Mouse (Mus musculus) neural tube, embryonic 13.5 days (tissue): Measurements from ENCODE around the gene Gm19668. TPM values are rescaled to one million over a fixed set of nuclear protein-coding genes. Genes with fewer than 3 reads are reported as not detected.
A peak's percentile ranks its signal among the peaks of the same experiment; 100 is the strongest.

ENCODE experiments used
- ATAC-seq: fragments of 200-750 bp; cut with Nextera tagmentation; 2 replicates; pipeline ENCODE4 v1.8.0; 2017; ENCODE audit warnings: low read depth, mild to moderate bottlenecking, moderate TSS enrichment, moderate library complexity
- H3K27ac ChIP-seq: fragments of 300-500 bp; sonication (generic); replicated peaks from 2 replicates; pipeline ENCODE4 v1.5.1; 2015; ENCODE audit warnings: moderate library complexity, mild to moderate bottlenecking, inconsistent platforms
- H3K27me3 ChIP-seq: fragments of 300-500 bp; sonication (generic); 2 replicates; pipeline ENCODE4 v1.6.1; 2015; ENCODE audit warnings: mild to moderate bottlenecking, inconsistent platforms
- H3K36me3 ChIP-seq: fragments of 300-500 bp; sonication (generic); 2 replicates; pipeline ENCODE4 v1.6.1; 2015; ENCODE audit warnings: mild to moderate bottlenecking, inconsistent platforms
- H3K4me1 ChIP-seq: fragments of 300-500 bp; sonication (generic); replicated peaks from 2 replicates; pipeline ENCODE4 v1.6.1; 2015; ENCODE audit warnings: inconsistent platforms
- H3K4me2 ChIP-seq: fragments of 300-500 bp; sonication (generic); 2 replicates; pipeline ENCODE4 v1.6.1; 2015; ENCODE audit warnings: inconsistent platforms, mild to moderate bottlenecking, moderate library complexity
- H3K4me3 ChIP-seq: fragments of 300-500 bp; sonication (generic); 2 replicates; pipeline ENCODE4 v1.5.1; 2015; ENCODE audit warnings: mild to moderate bottlenecking, inconsistent platforms
- H3K9ac ChIP-seq: fragments of 300-500 bp; sonication (generic); 2 replicates; pipeline ENCODE4 v1.6.1; 2015; ENCODE audit warnings: moderate library complexity, mild to moderate bottlenecking, inconsistent platforms
- H3K9me3 ChIP-seq: fragments of 300-500 bp; sonication (generic); 2 replicates; pipeline ENCODE4 v1.6.1; 2016; ENCODE audit warnings: inconsistent platforms
- WGBS: fragments of 180-500 bp; shearing (Covaris S2); methylation state at CpG from one replicate; pipeline ENCODE4 v1.1.7; 2015; 5-methylcytosine and 5-hydroxymethylcytosine counted together
- polyA plus RNA-seq: library from polyadenylated mRNA; unstranded; fragments of >200 nt; fragmentation: Nextera tagmentation; extraction: Ambion mirVana; gene quantifications from 2 replicates; pipeline ENCODE4 v1.2.1, GENCODE M21; 2015

Gene Gm19668
- not detected in 2 replicates for polyA plus RNA-seq

DNA sequence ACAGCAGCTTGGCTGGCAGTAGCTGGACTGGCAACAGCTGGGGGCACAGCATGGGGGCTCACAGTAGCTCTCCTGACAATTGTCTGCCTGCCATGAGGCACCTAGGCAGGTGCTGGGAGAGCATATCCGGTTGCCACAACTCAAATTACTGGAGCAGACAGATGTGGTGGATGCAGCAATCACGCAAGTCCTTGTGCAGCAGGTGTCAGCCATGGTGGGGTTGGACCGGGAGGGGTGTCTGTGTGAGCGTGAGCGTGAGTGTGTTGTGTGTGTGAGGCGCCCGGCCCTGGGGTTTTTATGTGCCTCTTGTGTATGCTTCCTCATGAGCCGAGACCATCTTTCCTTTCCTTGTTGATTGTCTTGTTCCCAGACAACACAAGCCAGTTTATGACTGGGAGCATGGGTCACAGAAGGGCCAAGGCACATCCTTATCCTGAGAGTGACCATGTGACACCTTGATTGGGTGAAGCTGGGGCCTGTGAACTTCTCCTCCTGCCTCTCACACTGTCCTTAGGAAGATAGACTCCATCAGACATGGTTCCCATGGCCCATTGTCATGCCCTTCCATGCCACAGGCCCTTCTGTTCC lies at the start of gene Gm19668:
Gene Gm19668 (minus strand): TSS at position 213 of the 588 bp plus-strand sequence.
- H3K9ac ChIP-seq: no peak within 1 kb of the TSS
- H3K27me3 ChIP-seq: no peaks in the 10 kb centered on the region
- H3K4me2 ChIP-seq: no peak within 1 kb of the TSS
- WGBS: 28% methylated on average over 8 of the region's 8 CpGs
- no peak within 1 kb of the TSS for H3K4me3 ChIP-seq
- peak within 1 kb of the TSS; percentile 49; the same call in 1 of the 2 replicates for H3K27ac ChIP-seq
- H3K9me3 ChIP-seq: no peaks in the 10 kb centered on the region
- H3K4me1 ChIP-seq: peaks cover 8% of the 10 kb centered on the region; the same call in 1 of the 2 replicates
- no peak for ATAC-seq
- H3K36me3 ChIP-seq: no peaks in the 10 kb centered on the region

DNA sequence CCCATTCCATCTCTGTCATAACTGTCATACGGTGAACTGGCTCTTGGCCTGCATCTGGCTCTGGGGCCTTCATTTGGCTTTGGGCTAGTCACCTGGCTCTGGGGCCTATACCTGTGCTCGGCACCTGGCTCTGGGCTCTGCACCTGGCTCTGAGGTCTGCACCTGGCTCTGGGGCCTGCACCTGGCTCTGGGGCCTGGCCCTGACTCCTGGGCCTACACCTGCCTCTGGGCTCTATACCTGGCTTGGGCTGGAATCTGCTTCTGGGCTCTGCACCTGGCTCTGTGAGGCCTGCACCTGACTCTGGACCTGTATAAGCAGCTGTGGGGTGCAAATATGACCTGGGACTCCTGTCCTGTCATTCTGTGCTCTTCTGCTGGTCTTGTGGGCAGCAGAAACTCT lies 48.6 kb upstream of the Gm19668 start:
- H3K36me3 ChIP-seq: no peaks in the 10 kb centered on the region
- no peaks in the 10 kb centered on the region for H3K4me1 ChIP-seq
- H3K9me3 ChIP-seq: peaks cover 22% of the 10 kb centered on the region
- no peak overlapping the region for H3K4me3 ChIP-seq
- ATAC-seq: no peak
- H3K4me2 ChIP-seq: no peak overlapping the region
- no peak overlapping the region for H3K27ac ChIP-seq
- 93% methylated on average over 2 of the region's 2 CpGs for WGBS
- no peaks in the 10 kb centered on the region for H3K27me3 ChIP-seq
- no peak overlapping the region for H3K9ac ChIP-seq

- Histone ChIP-seq H3K27me3 (no peaks in the 10 kb centered on the region), H3K4me3 (no peak overlapping the region), H3K36me3 (no peaks in the 10 kb centered on the region), H3K4me2 (no peak overlapping the region), H3K9ac (no peak overlapping the region), H3K9me3 (peaks cover 22% of the 10 kb centered on the region), H3K27ac (no peak overlapping the region), H3K4me1 (no peaks in the 10 kb centered on the region)
- 26% methylated on average over 2 of the region's 2 CpGs for WGBS
- no peak for ATAC-seq
Measured at GRCm38 (mm10) chr10:77846961-77847360, 48.0 kb upstream of the Gm19668 start.

DNA sequence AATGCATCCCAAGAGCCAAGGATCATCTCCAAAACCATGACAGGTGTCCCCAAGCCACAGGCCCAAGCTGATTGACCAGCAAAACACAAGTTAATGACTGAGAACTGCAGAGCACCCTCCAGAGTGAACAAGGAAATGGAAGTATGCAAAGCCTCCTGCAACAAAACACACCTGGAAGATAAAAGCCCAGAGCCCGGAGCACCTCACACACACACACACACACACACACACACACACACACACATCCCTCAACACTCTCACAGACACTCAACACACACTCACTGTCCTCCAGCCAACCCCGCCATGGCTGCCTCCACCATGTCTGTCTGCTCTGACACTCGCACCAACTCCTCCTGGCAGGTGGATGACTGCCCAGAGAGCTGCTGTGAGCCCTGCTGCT lies 47.6 kb upstream of the Gm19668 start, which contains the start of gene Gm36176:
Gene Gm36176 (plus strand): TSS at position 301 of the 400 bp plus-strand sequence.
- no peak for ATAC-seq
- no peaks in the 10 kb centered on the region for H3K27me3 ChIP-seq
- H3K4me2 ChIP-seq: no peak within 1 kb of the TSS
- H3K4me1 ChIP-seq: no peaks in the 10 kb centered on the region
- H3K36me3 ChIP-seq: no peaks in the 10 kb centered on the region
- no peak within 1 kb of the TSS for H3K4me3 ChIP-seq
- H3K9ac ChIP-seq: no peak within 1 kb of the TSS
- H3K9me3 ChIP-seq: peaks cover 24% of the 10 kb centered on the region
- 74% methylated on average over 3 of the region's 3 CpGs for WGBS
- no peak within 1 kb of the TSS for H3K27ac ChIP-seq

- H3K9me3 ChIP-seq: peaks cover 18% of the 10 kb centered on the region
- no peak for ATAC-seq
- H3K9ac ChIP-seq: no peak overlapping the region
- no peaks in the 10 kb centered on the region for H3K4me1 ChIP-seq
- no peaks in the 10 kb centered on the region for H3K36me3 ChIP-seq
- H3K27me3 ChIP-seq: no peaks in the 10 kb centered on the region
- H3K27ac ChIP-seq: no peak overlapping the region
- no peak overlapping the region for H3K4me3 ChIP-seq
- H3K4me2 ChIP-seq: no peak overlapping the region
- WGBS: 83% methylated on average over 6 of the region's 6 CpGs
Measured at GRCm38 (mm10) chr10:77839006-77839405, 40.1 kb upstream of the Gm19668 start.

GRCm38 (mm10) chr10:77835647-77836046 lies 36.7 kb upstream of the Gm19668 start, which contains the start of gene Krtap10-10:
Krtap10-10 (plus strand) TSS chr10:77835947.
- WGBS: 73% methylated on average over 6 of the region's 9 CpGs
- no peak within 1 kb of the TSS for H3K4me3 ChIP-seq
- H3K27ac ChIP-seq: no peak within 1 kb of the TSS
- no peaks in the 10 kb centered on the region for H3K27me3 ChIP-seq
- no peak within 1 kb of the TSS for H3K9ac ChIP-seq
- H3K36me3 ChIP-seq: no peaks in the 10 kb centered on the region
- no peak for ATAC-seq
- no peaks in the 10 kb centered on the region for H3K9me3 ChIP-seq
- H3K4me2 ChIP-seq: no peak within 1 kb of the TSS
- no peaks in the 10 kb centered on the region for H3K4me1 ChIP-seq

DNA sequence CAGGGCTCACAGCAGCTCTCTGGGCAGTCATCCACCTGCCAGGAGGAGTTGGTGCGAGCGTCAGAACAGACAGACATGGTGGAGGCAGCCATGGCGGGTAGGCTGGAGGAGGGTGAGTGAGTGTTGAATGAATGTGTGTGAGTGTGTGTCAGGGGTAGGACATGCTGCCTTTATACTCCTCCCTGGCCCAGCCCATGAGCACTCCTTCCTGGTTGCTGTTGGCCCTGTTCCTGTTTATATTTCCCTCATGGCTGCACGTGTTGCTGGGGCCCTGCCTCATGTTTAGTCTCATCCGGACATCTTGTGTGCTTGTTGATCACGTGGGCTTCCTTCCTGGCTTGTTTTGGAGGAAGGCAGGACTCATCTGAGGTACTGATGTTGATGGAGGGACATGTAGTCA lies 28.0 kb upstream of the Gm19668 start, which contains the start of gene Krtap10-4:
Gene Krtap10-4 (minus strand): TSS at position 145 of the 400 bp plus-strand sequence.
- Histone ChIP-seq H3K27me3 (no peaks in the 10 kb centered on the region), H3K9me3 (peaks cover 5% of the 10 kb centered on the region; the same call in 1 of the 2 replicates), H3K27ac (no peak within 1 kb of the TSS), H3K4me2 (no peak within 1 kb of the TSS), H3K36me3 (no peaks in the 10 kb centered on the region), H3K4me1 (no peaks in the 10 kb centered on the region), H3K4me3 (no peak within 1 kb of the TSS), H3K9ac (no peak within 1 kb of the TSS)
- no peak for ATAC-seq
- WGBS: 83% methylated on average over 6 of the region's 6 CpGs

GRCm38 (mm10) chr10:77819203-77819602 lies 20.3 kb upstream of the Gm19668 start:
- ATAC-seq: no peak
- no peaks in the 10 kb centered on the region for H3K36me3 ChIP-seq
- H3K4me3 ChIP-seq: no peak overlapping the region
- no peak overlapping the region for H3K27ac ChIP-seq
- no peak overlapping the region for H3K4me2 ChIP-seq
- no peaks in the 10 kb centered on the region for H3K27me3 ChIP-seq
- WGBS: 46% methylated on average over 4 of the region's 4 CpGs
- H3K9ac ChIP-seq: no peak overlapping the region
- H3K4me1 ChIP-seq: no peaks in the 10 kb centered on the region
- peaks cover 5% of the 10 kb centered on the region; the same call in 1 of the 2 replicates for H3K9me3 ChIP-seq

DNA sequence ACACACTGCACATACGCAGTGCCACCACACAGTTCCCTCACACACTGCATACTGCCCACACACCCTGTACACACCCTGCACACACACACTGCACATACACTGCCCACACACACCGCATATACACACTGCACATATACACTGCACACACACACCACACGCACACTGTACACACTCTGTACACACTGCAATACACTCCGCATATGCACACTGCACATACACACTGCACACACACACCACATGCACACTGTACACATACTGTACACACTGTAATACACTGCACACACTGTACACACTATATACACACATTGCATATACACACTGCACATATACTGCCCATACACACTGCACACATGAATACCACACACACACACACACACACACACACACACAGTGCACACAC lies 19.6 kb upstream of the Gm19668 start:
- Histone ChIP-seq H3K4me1 (no peaks in the 10 kb centered on the region), H3K9ac (no peak overlapping the region), H3K4me3 (no peak overlapping the region), H3K9me3 (no peaks in the 10 kb centered on the region), H3K27ac (no peak overlapping the region), H3K4me2 (no peak overlapping the region), H3K27me3 (no peaks in the 10 kb centered on the region), H3K36me3 (no peaks in the 10 kb centered on the region)
- 97% methylated on average over 4 of the region's 4 CpGs for WGBS
- ATAC-seq: no peak

DNA sequence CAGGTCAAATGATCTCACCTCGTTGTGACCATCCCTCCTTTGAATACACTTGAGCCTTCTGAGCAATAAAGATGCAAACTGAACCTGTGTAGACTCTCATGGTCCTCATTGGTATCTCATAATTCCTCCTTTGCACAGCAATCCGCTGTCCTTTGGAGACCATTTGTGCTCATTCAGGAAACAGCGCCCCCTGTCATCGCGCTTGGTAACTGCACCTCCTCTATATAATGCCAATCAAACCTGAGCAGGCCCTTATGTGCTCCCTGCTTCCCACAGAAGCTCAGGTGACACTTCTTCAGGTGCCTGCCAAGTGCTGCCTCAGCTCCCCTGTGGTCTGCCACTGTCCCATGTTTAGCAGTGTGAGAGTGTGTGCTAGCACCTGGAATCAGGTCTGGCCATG lies 16.6 kb upstream of the Gm19668 start:
- Histone ChIP-seq H3K27ac (no peak overlapping the region), H3K9ac (no peak overlapping the region), H3K4me1 (no peaks in the 10 kb centered on the region), H3K36me3 (no peaks in the 10 kb centered on the region), H3K27me3 (no peaks in the 10 kb centered on the region), H3K4me3 (no peak overlapping the region), H3K9me3 (no peaks in the 10 kb centered on the region), H3K4me2 (no peak overlapping the region)
- ATAC-seq: no peak
- WGBS: 36% methylated on average over 5 of the region's 5 CpGs

DNA sequence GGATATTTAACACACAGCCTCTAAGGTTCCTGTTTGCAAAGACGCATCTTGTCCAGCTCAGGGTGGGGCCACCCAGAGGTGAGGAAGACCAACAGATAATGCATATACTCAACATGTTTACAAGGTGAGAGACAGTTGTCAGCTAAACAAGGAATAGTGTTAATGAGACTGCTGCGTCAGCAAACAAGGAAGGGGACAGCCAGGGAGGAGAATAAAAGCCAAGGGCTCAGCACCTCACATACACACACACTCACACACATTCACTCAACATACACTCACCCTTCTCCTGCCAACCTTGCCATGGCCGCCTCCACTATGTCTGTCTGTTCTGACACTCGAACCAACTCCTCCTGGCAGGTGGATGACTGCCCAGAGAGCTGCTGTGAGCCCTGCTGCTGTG lies 15.4 kb upstream of the Gm19668 start, which contains the start of gene Gm2696:
Gene Gm2696 (plus strand): TSS at position 301 of the 400 bp plus-strand sequence.
- Histone ChIP-seq H3K36me3 (no peaks in the 10 kb centered on the region), H3K9ac (no peak within 1 kb of the TSS), H3K9me3 (no peaks in the 10 kb centered on the region), H3K27me3 (no peaks in the 10 kb centered on the region), H3K4me3 (no peak within 1 kb of the TSS), H3K4me2 (no peak within 1 kb of the TSS), H3K27ac (no peak within 1 kb of the TSS), H3K4me1 (no peaks in the 10 kb centered on the region)
- no peak for ATAC-seq
- 63% methylated on average over 4 of the region's 4 CpGs for WGBS

- no peak within 1 kb of the TSS for H3K27ac ChIP-seq
- H3K9me3 ChIP-seq: no peaks in the 10 kb centered on the region
- WGBS: 71% methylated on average over 5 of the region's 5 CpGs
- H3K4me3 ChIP-seq: no peak within 1 kb of the TSS
- no peaks in the 10 kb centered on the region for H3K27me3 ChIP-seq
- no peak within 1 kb of the TSS for H3K9ac ChIP-seq
- H3K4me2 ChIP-seq: no peak within 1 kb of the TSS
- H3K4me1 ChIP-seq: no peaks in the 10 kb centered on the region
- ATAC-seq: no peak
- no peaks in the 10 kb centered on the region for H3K36me3 ChIP-seq
Measured at GRCm38 (mm10) chr10:77811743-77812142, 12.8 kb upstream of the Gm19668 start, which contains the start of gene Gm9507. Gm9507 (minus strand) TSS chr10:77811843.

- Histone ChIP-seq H3K36me3 (no peaks in the 10 kb centered on the region), H3K9me3 (no peaks in the 10 kb centered on the region), H3K4me1 (0 out of 2 replicates have a peak, but pooled peaks cover under 1% of the 10 kb centered on the region), H3K9ac (no peak overlapping the region), H3K27me3 (no peaks in the 10 kb centered on the region), H3K27ac (no peak overlapping the region), H3K4me3 (no peak overlapping the region), H3K4me2 (no peak overlapping the region)
- 87% methylated on average over 3 of the region's 3 CpGs for WGBS
- ATAC-seq: no peak
Measured at GRCm38 (mm10) chr10:77804095-77804494, 5.2 kb upstream of the Gm19668 start.
